Mouse (Mus musculus) liver, postnatal 0 days (tissue): ENCODE measurements around the gene Rhobtb3. TPM values are rescaled to one million over a fixed set of nuclear protein-coding genes. Genes with fewer than 3 reads are reported as not detected.
"Not testable (repeated sequence)": the region's sequence is repeated elsewhere in the genome, so short reads cannot be mapped to it uniquely, and the experiment has no call there.

Source experiments
- ATAC-seq: fragments of 200-750 bp; cut with Nextera tagmentation; 2 replicates; pipeline ENCODE4 v1.8.0; 2017; ENCODE audit warnings: mild to moderate bottlenecking, moderate library complexity
- DNase-seq: peaks from one replicate; pipeline ENCODE4 v3.0.0-alpha.2; 2016
- H3K27ac ChIP-seq: fragments of 300-500 bp; sonication (generic); 2 replicates; pipeline ENCODE4 v1.5.1; 2014; ENCODE audit warnings: antibody characterized with exemption, moderate library complexity, mild to moderate bottlenecking, low read depth
- H3K27me3 ChIP-seq: fragments of 300-500 bp; sonication (generic); 2 replicates; pipeline ENCODE4 v1.6.1; 2014; ENCODE audit warnings: low read length, control low read depth, mixed read lengths; ENCODE audit not compliant: insufficient read depth
- H3K36me3 ChIP-seq: fragments of 300-500 bp; sonication (generic); replicated peaks from 2 replicates; pipeline ENCODE4 v1.6.1; 2014; ENCODE audit warnings: mild to moderate bottlenecking, control low read depth, low read length, moderate library complexity, mixed read lengths; ENCODE audit not compliant: insufficient read depth
- H3K4me1 ChIP-seq: fragments of 300-500 bp; sonication (generic); 2 replicates; pipeline ENCODE4 v1.6.1; 2014; ENCODE audit warnings: antibody characterized with exemption, mild to moderate bottlenecking, control low read depth; ENCODE audit not compliant: insufficient read depth
- H3K4me2 ChIP-seq: fragments of 300-500 bp; sonication (generic); 2 replicates; pipeline ENCODE4 v1.6.1; 2014; ENCODE audit warnings: low read depth, mild to moderate bottlenecking, low read length, moderate library complexity, mixed read lengths
- H3K4me3 ChIP-seq: fragments of 300-500 bp; sonication (generic); 2 replicates; pipeline ENCODE4 v1.5.1; 2014; ENCODE audit warnings: low read depth, low read length
- H3K9ac ChIP-seq: fragments of 300-500 bp; sonication (generic); replicated peaks from 2 replicates; pipeline ENCODE4 v1.6.1; 2014; ENCODE audit warnings: mild to moderate bottlenecking, moderate library complexity
- H3K9me3 ChIP-seq: fragments of 300-500 bp; sonication (generic); 2 replicates; pipeline ENCODE4 v1.6.1; 2016; ENCODE audit warnings: mild to moderate bottlenecking, control low read depth, low read length, mixed read lengths
- CTCF ChIP-seq: sonication (generic); IDR thresholded peaks from 2 replicates; pipeline ENCODE4 v1.5.1; 2016; ENCODE audit warnings: antibody characterized with exemption, low read depth
- EP300 ChIP-seq: IDR thresholded peaks from 2 replicates; pipeline ENCODE4 v1.6.1; 2016; ENCODE audit warnings: antibody characterized with exemption, low read depth, mild to moderate bottlenecking
- whole genome bisulfite sequencing: fragments of 180-500 bp; shearing (Covaris S2); extraction: QIAGEN DNeasy Blood & Tissue Kit; methylation state at CpG from one replicate; pipeline ENCODE4 v1.1.7; 2014; ENCODE audit not compliant: insufficient replicate concordance; 5-methylcytosine and 5-hydroxymethylcytosine counted together
- polyA plus RNA-seq: library from polyadenylated mRNA; unstranded; fragments of >200 nt; fragmentation: Nextera tagmentation; extraction: Ambion mirVana; gene quantifications from 2 replicates; pipeline ENCODE4 v1.2.1, GENCODE M21; 2015

Gene Rhobtb3
- polyA plus RNA-seq, 1 experiment from 2014 or later, result 2.7 TPM

DNA sequence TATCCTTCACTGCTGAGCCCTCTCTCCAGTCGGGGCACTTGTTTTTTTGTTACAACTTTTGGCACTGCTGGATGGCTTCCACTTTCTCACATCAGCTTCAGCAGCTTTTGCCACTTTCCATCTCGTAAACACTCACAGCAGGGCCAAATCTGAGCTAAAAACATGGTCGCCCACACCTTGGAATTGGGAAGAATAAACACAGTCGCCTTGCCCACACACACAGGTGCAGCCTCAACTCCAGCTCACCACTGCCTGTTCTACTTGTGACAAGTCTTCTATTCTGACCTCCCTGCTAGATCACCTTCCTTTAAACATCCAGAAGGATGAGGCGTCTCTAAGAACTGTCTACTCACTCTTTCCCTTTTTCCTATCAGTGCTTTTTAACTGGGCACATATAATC is 39.1 kb downstream of the Rhobtb3 start:
- Histone ChIP-seq H3K36me3 (no peaks in the 10 kb centered on the region), H3K9me3 (no peaks in the 10 kb centered on the region), H3K4me3 (no peak overlapping the region), H3K27me3 (no peaks in the 10 kb centered on the region), H3K9ac (no peak overlapping the region), H3K4me2 (no peak overlapping the region), H3K4me1 (peaks cover 19% of the 10 kb centered on the region), H3K27ac (no peak overlapping the region)
- DNase-seq, result no peak
- TF ChIP-seq EP300, result no peak
- no peak for TF ChIP-seq CTCF
- WGBS, result 77% methylated on average over 5 of the region's 5 CpGs
- no peak for ATAC-seq

DNA sequence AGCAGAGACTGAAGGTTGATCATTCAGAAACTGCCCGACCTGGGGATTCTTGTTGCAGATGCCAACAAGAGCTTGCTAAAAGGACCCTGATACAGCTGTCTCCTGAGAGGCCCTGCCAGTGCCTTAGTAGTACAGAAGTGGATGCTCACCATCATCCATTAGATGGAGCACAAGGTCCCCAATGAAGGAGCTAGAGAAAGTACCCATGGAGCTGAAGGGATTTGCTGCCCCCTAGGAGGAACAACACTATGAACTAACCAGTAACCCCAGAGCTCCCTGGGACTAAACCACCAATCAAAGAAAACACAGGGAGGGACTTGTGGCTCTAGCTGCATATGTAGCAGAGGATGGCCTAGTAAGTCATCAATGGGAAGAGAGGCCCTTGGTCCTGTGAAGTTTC is 42.8 kb downstream of the Rhobtb3 start:
- not testable (repeated sequence) for H3K9me3 ChIP-seq, H3K27ac ChIP-seq, H3K4me2 ChIP-seq, H3K4me3 ChIP-seq, ATAC-seq, DNase-seq, H3K27me3 ChIP-seq, H3K4me1 ChIP-seq, H3K36me3 ChIP-seq, H3K9ac ChIP-seq
- 81% methylated on average over 1 of the region's 1 CpGs for WGBS

DNA sequence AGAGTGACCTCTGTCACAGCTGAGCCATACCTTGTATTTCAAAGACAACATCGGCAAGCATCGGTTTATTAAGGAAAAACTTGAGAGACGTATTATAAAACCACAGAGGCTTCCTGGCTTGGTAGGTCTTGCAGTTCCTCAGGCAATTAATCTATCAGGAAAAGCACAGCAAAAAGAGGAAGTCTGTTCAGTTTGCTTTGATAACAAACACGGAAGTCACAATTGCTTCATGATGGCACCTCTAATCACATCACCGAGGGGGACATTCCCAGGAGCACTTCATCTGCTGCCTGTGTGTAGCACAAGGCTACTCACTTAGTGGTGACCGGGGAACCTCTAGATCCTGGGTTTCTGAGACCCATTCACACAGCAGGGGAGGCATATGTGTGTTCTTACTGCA is 50.8 kb downstream of the Rhobtb3 start:
- no peaks in the 10 kb centered on the region for H3K27me3 ChIP-seq
- ATAC-seq, result no peak
- H3K27ac ChIP-seq, result no peak overlapping the region
- H3K36me3 ChIP-seq, result no peaks in the 10 kb centered on the region
- 38% methylated on average over 6 of the region's 6 CpGs for WGBS
- H3K4me1 ChIP-seq, result no peaks in the 10 kb centered on the region
- no peaks in the 10 kb centered on the region for H3K9me3 ChIP-seq
- H3K4me2 ChIP-seq, result no peak overlapping the region
- no peak overlapping the region for H3K9ac ChIP-seq
- DNase-seq, result no peak
- no peak for TF ChIP-seq EP300
- TF ChIP-seq CTCF, result no peak
- no peak overlapping the region for H3K4me3 ChIP-seq

DNA sequence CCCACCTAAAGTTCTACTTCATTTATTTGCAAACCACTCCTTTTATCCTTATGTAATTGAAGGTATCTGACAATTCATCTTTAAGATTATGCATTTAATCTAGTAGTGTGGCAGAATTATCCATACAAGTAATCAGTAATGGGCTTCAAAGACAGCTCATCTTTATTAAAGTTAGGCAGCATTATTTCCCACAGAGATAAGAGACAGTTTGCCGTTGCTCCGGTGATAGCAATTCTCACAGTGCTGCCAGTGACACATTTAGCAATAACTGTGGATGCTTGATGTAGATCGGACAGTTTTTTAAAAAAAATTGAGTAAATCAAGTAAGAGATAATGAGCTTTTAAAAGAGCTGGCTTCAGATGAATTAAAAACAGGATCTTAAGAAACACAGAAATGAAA is 51.4 kb downstream of the Rhobtb3 start:
- no peaks in the 10 kb centered on the region for H3K27me3 ChIP-seq
- DNase-seq (no peak), ATAC-seq (no peak)
- no peaks in the 10 kb centered on the region for H3K36me3 ChIP-seq
- H3K27ac ChIP-seq, result no peak overlapping the region
- no peaks in the 10 kb centered on the region for H3K4me1 ChIP-seq
- no peaks in the 10 kb centered on the region for H3K9me3 ChIP-seq
- no peak overlapping the region for H3K4me2 ChIP-seq
- WGBS, result 44% methylated on average over 3 of the region's 3 CpGs
- no peak overlapping the region for H3K4me3 ChIP-seq
- no peak overlapping the region for H3K9ac ChIP-seq
- TF ChIP-seq EP300 (no peak), CTCF (no peak)

DNA sequence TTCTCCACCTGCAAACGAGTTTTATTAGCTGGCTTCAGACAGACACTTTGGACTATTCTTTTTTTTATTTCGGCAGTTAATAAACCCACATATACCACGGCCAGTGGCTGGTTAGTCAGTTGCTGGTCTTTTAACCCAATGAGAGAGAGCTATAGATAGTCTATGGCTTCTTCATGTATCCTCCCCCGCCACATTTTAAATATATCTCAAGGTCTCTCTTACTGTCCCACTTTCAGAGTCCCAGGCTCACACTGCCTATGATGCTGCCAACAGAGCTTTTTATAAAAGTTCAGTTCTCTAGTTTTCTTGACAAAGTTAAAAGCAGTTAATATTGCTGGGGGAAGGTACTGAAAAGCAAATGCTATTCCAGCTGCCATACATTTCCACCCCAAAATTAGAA is 51.9 kb downstream of the Rhobtb3 start:
- Histone ChIP-seq H3K9me3 (no peaks in the 10 kb centered on the region), H3K9ac (no peak overlapping the region), H3K4me2 (no peak overlapping the region), H3K4me3 (no peak overlapping the region), H3K36me3 (no peaks in the 10 kb centered on the region), H3K27ac (no peak overlapping the region), H3K4me1 (no peaks in the 10 kb centered on the region), H3K27me3 (no peaks in the 10 kb centered on the region)
- no peak for DNase-seq
- no peak for ATAC-seq
- no peak for TF ChIP-seq CTCF
- WGBS, result 73% methylated on average over 4 of the region's 4 CpGs

DNA sequence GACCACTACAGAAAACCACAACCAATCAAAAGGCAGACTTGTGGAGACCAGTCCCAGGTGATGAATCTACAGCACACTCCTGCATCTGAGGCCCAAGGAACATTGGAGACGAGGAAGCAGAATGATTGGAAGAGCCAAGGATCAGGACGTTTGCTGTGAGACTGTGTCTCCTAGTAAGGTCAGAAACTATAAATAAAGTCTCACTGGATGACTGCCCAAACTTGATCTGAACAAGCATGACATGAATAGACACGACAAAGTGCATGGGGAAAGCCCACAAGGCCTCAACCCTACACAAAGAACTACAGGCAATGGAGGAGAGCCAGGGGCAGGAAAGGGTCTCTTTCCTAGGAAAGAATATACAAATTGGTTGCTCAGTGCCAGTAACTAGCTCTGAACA is 59.9 kb downstream of the Rhobtb3 start:
- 68% methylated on average over 3 of the region's 3 CpGs for WGBS
- no peak for DNase-seq
- Histone ChIP-seq H3K4me3 (no peak overlapping the region), H3K9ac (no peak overlapping the region), H3K9me3 (no peaks in the 10 kb centered on the region), H3K4me1 (no peaks in the 10 kb centered on the region), H3K27me3 (no peaks in the 10 kb centered on the region), H3K36me3 (peaks cover 3% of the 10 kb centered on the region; the same call in 1 of the 2 replicates), H3K4me2 (no peak overlapping the region), H3K27ac (no peak overlapping the region)
- no peak for TF ChIP-seq CTCF
- no peak for TF ChIP-seq EP300
- no peak for ATAC-seq

DNA sequence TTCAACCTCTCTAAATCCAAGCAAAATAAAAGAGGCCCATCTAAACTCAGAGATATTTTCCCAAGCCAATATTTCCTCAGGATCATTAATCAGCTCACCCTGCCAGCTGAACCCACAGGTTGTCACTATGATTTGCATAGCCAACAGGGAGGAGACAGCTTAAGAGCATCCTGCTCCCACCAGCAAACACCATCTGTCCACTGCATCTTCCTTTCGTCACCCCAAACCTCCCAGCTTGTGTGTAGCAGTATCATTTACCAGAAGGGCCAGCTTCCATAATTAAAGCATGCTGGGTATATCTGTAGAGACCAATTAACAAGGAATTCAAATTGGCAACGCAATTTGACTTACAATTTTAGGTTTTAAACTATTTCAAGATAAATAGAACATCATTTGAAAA is 63.2 kb downstream of the Rhobtb3 start:
- ATAC-seq (no peak), DNase-seq (no peak)
- Histone ChIP-seq H3K4me1 (no peaks in the 10 kb centered on the region), H3K4me2 (no peak overlapping the region), H3K27me3 (no peaks in the 10 kb centered on the region), H3K9ac (no peak overlapping the region), H3K36me3 (peaks cover 6% of the 10 kb centered on the region; the same call in 1 of the 2 replicates), H3K9me3 (no peaks in the 10 kb centered on the region), H3K4me3 (no peak overlapping the region), H3K27ac (no peak overlapping the region)
- WGBS, result 85% methylated on average over 2 of the region's 2 CpGs
- TF ChIP-seq CTCF (no peak), EP300 (no peak)
